Mouse (Mus musculus): ENCODE data around the gene Nbl1. TPM values are rescaled to one million over a fixed set of nuclear protein-coding genes. Genes with fewer than 3 reads are reported as not detected.

Gene Nbl1
- total RNA-seq, 2 experiments from 2014 or later, result 25.5 to 29.1 TPM

GRCm38 (mm10) chr4:139034942-139035341 lies 57.9 kb downstream of the Nbl1 start:
- DNase-seq, result no peak
- intact Hi-C loops (cut with DNase I), result no loop called here

GRCm38 (mm10) chr4:139034540-139034939 lies 58.3 kb downstream of the Nbl1 start:
- intact Hi-C loops (cut with DNase I), result no loop called here

GRCm38 (mm10) chr4:139034010-139034367 lies 58.8 kb downstream of the Nbl1 start:
- intact Hi-C loops (cut with DNase I), result no loop called here
- no peak for DNase-seq

More at GRCm38 (mm10) chr4:139034540-139034939, 58.3 kb downstream of the Nbl1 start:
- no peak for DNase-seq

- intact Hi-C loops (cut with DNase I), result no loop called here
- no peak for DNase-seq
These were observed 59.4 kb downstream of the Nbl1 start for GRCm38 (mm10) chr4:139033263-139034009.

- intact Hi-C loops (cut with DNase I), result no loop called here
- DNase-seq, result no peak
These were observed 60.3 kb downstream of the Nbl1 start for GRCm38 (mm10) chr4:139032521-139032920.

Other genes starting within 250 kb of the Nbl1 start
- gene Pla2g5, start 229.5 kb downstream of the Nbl1 start, total RNA-seq (2021), result 10 to 100 TPM; 27.0 to 32.1 TPM
- not detected for gene Gm13030, start 219.0 kb downstream of the Nbl1 start, total RNA-seq (2021)
- gene Pla2g2e, start 215.1 kb downstream of the Nbl1 start, total RNA-seq (2021), result 1 to 10 TPM in 1 of 2 experiments, under 1 TPM in 1; 0.97 to 1.1 TPM
- 10 to 100 TPM; 10.6 to 11.6 TPM for gene Otud3, start 179.0 kb downstream of the Nbl1 start, total RNA-seq (2021)
- not detected for gene Rnf186, start 125.9 kb downstream of the Nbl1 start, total RNA-seq (2021)
- 1 to 10 TPM; 8.4 to 10.0 TPM for gene Tmco4, start 120.1 kb downstream of the Nbl1 start, total RNA-seq (2021)
- gene Htr6, start 17.4 kb downstream of the Nbl1 start, total RNA-seq (2021), result not detected
- 100 to 1,000 TPM; 679 to 769 TPM for gene Minos1, start 38.1 kb upstream of the Nbl1 start, total RNA-seq (2021)
- 100 to 1,000 TPM; 393 to 443 TPM for gene Capzb, start 99.9 kb upstream of the Nbl1 start, total RNA-seq (2021)
- 1 to 10 TPM; 6.4 to 7.4 TPM for gene Pqlc2, start 217.7 kb upstream of the Nbl1 start, total RNA-seq (2021)
- gene Akr7a5, start 217.8 kb upstream of the Nbl1 start, total RNA-seq (2021), result 10 to 100 TPM; 52.5 to 53.3 TPM